Mouse (Mus musculus): ENCODE measurements at regions not wholly inside any gene's neighbourhood (a gene's known extent, or its start where the extent isn't known, plus 50 kb on each side); places are given as distances from the start of the nearest gene placed in this dataset.

- no peak for DNase-seq (ENCODE audit: low spot score in 2 of 2)
Observed at GRCm38 (mm10) chr3:144378524-144379225, 173.7 kb upstream of the Lmo4 start.

- no peak for DNase-seq (ENCODE audit: low spot score in 2 of 2)
Observed at GRCm38 (mm10) chr3:144377626-144378523, 172.9 kb upstream of the Lmo4 start.

- DNase-seq (ENCODE audit: low spot score in 2 of 2): no peak
Observed at GRCm38 (mm10) chr3:144376463-144377402, 171.7 kb upstream of the Lmo4 start.

- DNase-seq (ENCODE audit: low spot score in 2 of 2): no peak
Observed at GRCm38 (mm10) chr3:144375725-144376412, 170.8 kb upstream of the Lmo4 start.

- DNase-seq (ENCODE audit: low spot score in 2 of 2): no peak
Observed at GRCm38 (mm10) chr3:144368300-144368699, 163.3 kb upstream of the Lmo4 start.

- no peak for DNase-seq (ENCODE audit: low spot score in 2 of 2)
Observed at GRCm38 (mm10) chr3:144367766-144368116, 162.7 kb upstream of the Lmo4 start.

GRCm38 (mm10) chr3:144366976-144367765 is 162.2 kb upstream of the Lmo4 start:
- peak in 1 of 2 experiments; percentile 20 for DNase-seq (ENCODE audit: low spot score in 2 of 2)

GRCm38 (mm10) chr3:144365894-144366293 is 160.9 kb upstream of the Lmo4 start:
- DNase-seq (ENCODE audit: low spot score in 2 of 2): no peak

GRCm38 (mm10) chr3:144362472-144362871 is 157.5 kb upstream of the Lmo4 start:
- peak in 1 of 2 experiments; percentile 43 for DNase-seq (ENCODE audit: low spot score in 2 of 2)

GRCm38 (mm10) chr3:144361203-144361978 is 156.4 kb upstream of the Lmo4 start:
- DNase-seq (ENCODE audit: low spot score in 2 of 2): no peak

GRCm38 (mm10) chr3:144356948-144357295 is 151.9 kb upstream of the Lmo4 start:
- no peak for DNase-seq (ENCODE audit: low spot score in 2 of 2)

- no peak for DNase-seq (ENCODE audit: low spot score in 2 of 2)
Observed at GRCm38 (mm10) chr3:144356103-144356947, 151.3 kb upstream of the Lmo4 start.

GRCm38 (mm10) chr3:144352559-144352958 is 147.5 kb upstream of the Lmo4 start:
- no peak for DNase-seq (ENCODE audit: low spot score in 2 of 2)

- no peak for DNase-seq (ENCODE audit: low spot score in 2 of 2)
Observed at GRCm38 (mm10) chr3:144348431-144348830, 143.4 kb upstream of the Lmo4 start.

GRCm38 (mm10) chr3:144335237-144335636 is 130.2 kb upstream of the Lmo4 start:
- no peak for DNase-seq (ENCODE audit: low spot score in 2 of 2)

- DNase-seq (ENCODE audit: low spot score in 2 of 2): no peak
Observed at GRCm38 (mm10) chr3:144334201-144334600, 129.2 kb upstream of the Lmo4 start.

- no peak for DNase-seq (ENCODE audit: low spot score in 2 of 2)
Observed at GRCm38 (mm10) chr3:144332353-144332752, 127.3 kb upstream of the Lmo4 start.

- DNase-seq (ENCODE audit: low spot score in 2 of 2): no peak
Observed at GRCm38 (mm10) chr3:144329117-144329516, 124.1 kb upstream of the Lmo4 start.

GRCm38 (mm10) chr3:144327235-144327760 is 122.3 kb upstream of the Lmo4 start:
- DNase-seq (ENCODE audit: low spot score in 2 of 2): no peak

Data from cerebellum, postnatal 4 days (tissue).